Mouse (Mus musculus) heart, postnatal 14 days (tissue): Measurements from ENCODE around the gene Gm21915. TPM values are rescaled to one million over a fixed set of nuclear protein-coding genes. Genes with fewer than 3 reads are reported as not detected.

ENCODE experiments used
- DNase-seq, 2 experiments: peaks; one replicate each; pipeline ENCODE4 v3.0.0; 2021 to 2022
- intact Hi-C: fragments of 180-260 bp; cut with DNase I; formaldehyde crosslinking; loops from one replicate; pipeline ENCODE4 v1.15.1; 2025
- total RNA-seq, 2 experiments: library from RNA; stranded (reverse); gene quantifications; 2 replicates each; pipeline ENCODE4 v1.2.3; 2021

The Gm21915 gene
- total RNA-seq, 2 experiments from 2014 or later: not detected

DNA sequence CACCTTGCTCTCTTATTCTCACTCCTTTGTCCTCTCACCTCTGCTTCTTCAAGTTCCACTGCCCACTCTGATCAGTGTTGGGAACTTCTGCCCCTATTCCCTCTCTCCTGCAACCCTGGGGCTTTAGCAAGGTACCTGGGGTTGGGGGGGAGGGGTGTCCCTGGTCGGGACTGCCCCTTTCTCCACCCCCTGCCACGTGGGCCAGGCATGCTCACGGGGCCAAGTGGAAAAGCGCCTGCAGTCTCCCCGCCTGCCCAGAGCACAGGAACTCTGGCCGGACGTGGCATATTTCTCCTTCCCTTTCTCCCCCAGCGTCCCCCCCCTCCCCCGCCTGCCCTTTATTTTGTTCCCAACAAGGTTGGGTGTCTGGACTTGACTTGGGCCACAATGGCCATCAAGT is 17.7 kb upstream of the Gm21915 start:
- intact Hi-C loops: no loop called here
- DNase-seq: no peak

DNA sequence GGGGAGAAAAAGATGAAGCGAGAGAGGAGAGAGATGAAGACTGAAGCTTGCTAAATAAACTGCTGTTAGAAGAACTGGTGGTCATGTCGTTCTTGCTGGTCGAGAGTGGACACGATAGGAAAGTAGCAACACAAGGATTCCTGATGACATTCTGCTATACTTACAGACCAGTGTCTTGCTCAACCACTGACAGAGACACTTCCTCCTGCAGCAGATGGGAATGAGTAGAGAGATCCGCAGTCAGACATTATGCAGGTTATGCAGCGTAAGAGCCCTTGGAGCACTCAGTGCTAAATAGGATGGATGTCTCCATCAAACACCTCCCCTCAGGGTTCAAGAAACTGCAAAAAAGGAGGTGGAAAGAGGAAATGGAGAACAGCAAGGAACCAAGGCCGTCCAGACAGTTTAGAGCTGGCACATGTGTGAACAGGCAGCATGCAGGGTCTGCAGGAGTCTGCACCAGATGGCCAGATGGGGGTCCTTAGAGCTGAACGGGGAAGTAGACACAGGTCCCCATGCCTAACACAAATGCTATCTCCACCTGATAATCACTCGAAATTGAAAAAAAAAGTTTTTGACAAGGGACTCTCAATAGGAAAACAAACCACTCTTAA is 4.1 kb upstream of the Gm21915 start:
- DNase-seq: no peak
- intact Hi-C loops: no loop called here

DNA sequence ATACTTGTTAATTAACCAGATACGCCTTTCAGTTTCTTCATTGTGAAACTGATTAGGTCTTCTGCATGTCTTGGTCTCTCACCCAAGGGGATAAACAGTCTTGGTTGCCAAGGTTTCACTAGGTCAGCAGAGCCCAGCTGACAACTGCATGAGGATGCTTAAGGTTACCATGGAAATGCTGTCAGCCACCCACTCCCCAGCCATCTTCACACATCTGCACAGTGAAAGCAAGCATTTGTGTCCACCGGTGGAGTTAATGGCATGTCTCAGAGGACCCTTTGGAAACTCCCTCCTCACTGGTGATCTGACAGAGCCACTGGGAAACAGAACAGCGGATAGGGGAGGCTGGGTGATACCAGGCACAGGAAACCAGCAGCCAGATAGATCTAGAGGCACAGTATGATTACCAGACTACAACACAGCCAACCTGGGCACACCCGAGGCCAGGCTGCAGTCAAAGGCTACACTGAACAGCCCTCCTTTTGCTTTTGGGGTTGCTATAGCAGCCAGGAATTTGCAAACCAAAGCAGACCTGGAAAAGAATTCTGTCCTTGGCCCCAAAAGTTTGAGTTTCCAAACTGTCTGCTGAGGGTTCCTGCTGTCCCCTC is 1.0 kb downstream of the Gm21915 start:
- intact Hi-C loops: no loop called here
- no peak for DNase-seq

DNA sequence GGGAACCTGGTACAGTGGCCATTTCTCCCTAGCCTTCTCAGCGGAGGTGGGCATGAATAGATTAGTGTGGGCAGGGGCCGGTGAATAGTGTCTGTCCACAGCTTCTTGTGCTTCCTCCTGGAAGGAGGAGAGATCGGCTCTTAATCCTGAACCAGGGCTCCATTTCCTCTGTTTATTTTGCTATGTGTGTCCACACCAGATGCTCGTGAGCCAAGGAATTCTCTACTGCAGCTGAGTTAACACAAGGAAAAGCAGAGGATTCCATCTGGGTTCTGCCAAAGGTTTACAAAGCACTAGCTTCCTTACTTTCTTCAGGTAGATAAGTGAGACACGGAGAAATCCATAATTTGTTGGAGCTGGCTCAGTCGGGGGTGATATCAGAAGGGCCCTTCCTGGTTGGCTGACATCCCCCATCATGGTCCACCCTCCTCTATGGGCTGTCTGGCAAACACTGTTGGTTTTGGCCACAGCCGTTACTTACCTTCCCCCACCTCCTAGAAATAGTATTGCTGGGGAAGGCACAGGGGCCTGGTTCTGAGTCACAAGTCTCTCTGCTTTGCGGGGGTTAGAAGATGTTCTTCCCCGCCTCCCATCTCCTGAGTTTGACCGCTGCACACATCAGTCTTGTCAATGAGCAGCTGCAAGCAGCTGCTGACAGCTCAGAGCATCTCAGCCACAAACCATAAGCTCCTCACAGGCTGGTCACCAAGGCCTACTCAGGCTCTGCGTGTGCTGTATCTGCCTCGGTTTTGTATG is 5.0 kb downstream of the Gm21915 start:
- intact Hi-C loops: loop anchor here (5.0 kb wide), 1 partner anchor 42 kb away; no protein-coding TSS in a partner anchor
- no peak for DNase-seq

DNA sequence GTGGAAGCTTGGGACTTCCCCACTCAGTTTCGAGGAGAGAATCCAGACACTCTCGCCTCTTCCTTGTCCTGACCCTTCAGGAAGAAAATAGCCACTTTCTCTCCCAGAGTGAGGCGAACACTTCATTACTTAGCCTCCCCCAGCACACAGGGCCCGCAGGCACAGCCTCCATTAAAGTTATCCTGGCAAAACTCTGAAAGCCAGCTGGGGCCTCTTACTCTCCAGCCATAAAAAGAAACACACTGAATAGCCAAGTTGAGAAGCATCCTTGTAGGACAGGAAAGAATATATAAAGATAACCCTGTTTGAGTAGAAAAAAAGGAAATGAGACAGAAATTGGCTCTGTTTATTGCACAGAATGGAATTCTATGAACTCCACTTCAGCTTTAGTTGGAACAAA is 8.2 kb downstream of the Gm21915 start:
- intact Hi-C loops: loop anchor here (5.0 kb wide), 1 partner anchor 39 kb away; no protein-coding TSS in a partner anchor
- DNase-seq: no peak

DNA sequence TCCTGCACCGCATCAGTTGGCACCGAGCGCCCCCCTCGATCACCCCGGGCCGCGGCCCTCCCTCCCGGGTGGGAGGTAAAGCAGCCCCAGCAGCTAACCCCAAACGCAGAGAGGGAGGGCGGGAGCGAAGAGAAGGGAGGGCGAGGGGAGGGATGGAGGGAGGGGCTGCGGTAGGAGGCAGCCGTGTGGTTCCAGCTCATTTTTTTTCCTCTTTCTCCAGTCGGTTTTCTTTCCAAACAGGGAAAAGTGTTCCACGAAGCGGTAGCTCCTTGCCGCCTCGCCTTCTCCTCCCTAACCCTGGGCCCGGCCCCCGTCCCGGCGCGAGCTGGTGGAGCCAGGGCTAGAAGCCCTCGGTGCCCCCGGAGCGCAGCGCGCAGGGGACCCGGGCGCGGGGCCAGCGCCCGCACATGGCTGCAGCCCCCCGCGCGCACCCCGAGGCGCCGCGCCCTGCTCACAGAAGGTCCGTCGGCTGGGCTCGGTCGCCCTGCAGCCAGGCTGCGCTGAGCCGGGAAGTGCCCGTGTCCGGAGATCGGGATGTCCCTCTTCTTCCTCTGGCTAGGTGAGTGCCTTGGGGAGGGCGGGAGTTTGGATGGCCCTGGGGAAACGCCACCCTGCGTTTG is 15.5 kb downstream of the Gm21915 start, which contains the start of gene Clmp:
Gene Clmp (plus strand): TSS at position 162 of the 620 bp plus-strand sequence.
- peak in 1 of 2 experiments; percentile 32 for DNase-seq
- intact Hi-C loops: no loop called here

DNA sequence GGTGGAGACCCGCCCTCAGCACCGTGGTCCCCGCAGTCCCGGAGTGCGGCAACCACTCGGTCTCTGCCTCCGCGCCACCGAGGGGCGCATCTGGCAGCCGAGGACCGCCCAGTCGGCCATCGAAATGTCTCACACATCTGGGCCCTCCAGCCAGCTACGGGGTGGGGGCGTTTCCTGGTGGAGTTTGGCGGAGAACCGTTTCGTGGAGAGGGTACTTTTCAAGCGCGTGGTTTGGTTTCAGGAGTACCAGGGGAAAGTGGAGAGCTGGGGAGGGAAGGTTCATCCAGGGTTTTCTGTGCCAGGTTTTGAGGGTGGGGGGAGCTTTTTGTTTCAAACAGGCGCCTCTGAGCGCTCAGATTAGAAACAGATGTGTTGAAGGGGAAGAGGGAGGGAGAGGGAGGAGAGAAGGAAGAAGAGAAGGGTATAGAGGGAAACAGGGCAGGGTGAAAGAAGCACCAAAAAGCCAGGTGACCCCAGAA is 16.0 kb downstream of the Gm21915 start:
- DNase-seq: peak; percentile 27 to 37
- intact Hi-C loops: no loop called here

DNA sequence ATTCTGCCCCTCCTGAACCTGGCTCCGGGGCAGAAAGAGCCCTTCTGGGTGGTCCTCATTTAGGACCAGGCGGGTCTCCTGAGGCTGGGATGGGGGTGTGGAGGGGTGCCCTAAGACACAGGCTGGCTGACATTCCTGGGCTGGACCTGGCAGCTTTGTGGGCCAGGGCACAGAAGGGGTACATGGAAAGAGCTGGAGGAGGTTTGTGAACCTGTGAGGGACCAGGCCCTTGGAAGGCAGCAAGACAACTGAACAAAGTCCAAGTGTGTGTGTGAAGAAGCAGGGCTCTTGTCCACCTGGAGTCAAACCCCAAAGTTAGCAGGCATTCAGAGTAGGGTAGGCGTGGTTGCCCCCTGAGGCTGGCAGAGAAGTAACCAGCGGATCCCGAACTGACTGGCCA is 16.6 kb downstream of the Gm21915 start:
- intact Hi-C loops: no loop called here
- no peak for DNase-seq

DNA sequence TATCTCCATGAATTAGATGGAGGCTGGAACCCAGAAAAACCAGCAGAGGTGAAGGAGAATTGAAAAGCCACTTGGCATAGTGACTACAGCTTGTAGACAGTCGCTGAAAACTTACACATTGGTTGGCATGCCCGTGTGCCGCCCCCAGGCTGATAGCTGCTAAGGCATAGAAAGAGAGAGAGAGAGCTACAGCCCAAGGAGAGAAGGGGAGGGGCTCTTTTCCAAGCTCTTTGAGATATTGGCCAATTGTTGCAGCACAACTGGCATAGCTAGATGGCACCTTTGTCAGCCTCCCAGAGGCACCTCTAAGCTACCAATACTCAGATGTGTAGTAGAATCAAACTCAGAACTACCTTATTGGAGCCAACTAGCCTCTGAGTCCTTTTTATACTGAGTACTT is 17.1 kb downstream of the Gm21915 start:
- intact Hi-C loops: no loop called here

DNA sequence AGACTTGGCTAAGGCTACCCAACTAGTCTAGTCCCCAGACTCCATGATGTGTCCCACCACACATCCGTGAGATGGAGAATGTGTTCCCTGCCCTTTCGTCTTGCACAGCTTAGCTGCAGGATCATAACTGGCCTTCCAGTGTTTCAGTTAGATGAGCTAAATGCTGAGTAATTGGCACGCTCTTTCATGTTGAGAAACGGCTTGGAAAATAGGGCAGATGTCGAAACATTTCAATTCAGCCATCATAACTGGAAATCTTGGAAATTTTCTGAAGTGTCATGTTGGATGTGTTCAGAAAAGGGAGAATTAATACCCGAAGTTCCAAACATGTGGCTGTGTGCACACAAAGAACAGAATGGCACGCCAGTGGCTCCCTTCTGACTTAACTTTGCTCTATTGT is 20.1 kb downstream of the Gm21915 start:
- intact Hi-C loops: no loop called here
- no peak for DNase-seq

More for the DNA sequence above, 17.1 kb downstream of the Gm21915 start:
- no peak for DNase-seq

DNA sequence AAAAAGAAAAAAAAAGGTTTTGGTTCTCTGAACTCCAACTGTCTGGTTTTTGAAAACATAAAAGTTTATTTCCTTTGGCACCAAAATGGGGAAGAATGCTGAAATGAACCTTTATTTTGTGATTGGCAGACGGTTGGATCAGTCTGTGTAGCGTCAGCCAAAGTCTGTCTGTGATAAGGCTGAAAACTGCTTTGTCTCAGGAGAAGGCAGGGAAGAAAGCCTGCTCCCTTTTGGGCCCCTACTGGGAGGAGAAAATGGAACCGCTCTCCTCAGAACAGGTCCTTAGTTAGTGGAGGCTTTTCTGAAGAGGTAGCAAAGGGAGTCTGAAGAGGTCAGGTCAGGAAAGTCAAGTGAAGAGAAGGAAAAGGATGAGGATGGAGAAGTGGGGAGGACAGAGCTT is 22.6 kb downstream of the Gm21915 start:
- intact Hi-C loops: no loop called here
- DNase-seq: no peak

DNA sequence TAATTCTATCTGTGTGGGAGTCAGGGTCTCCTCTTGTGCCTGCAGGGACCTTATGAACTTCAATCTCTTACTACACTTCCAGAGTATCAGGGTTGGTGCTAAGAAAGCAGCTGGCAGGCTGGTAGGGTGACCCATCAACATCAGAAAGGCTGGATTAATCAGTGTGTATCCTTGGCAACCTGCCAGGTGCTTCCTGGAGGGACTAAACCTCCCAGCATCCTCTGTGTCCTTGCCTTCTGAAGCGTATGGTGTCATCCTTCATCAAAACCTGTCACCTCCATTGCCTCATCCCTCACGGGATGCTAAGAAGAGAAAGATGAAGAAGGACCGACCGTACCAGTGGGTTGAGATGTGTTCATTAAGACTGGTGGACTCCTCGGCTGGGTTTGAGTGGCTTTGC is 23.4 kb downstream of the Gm21915 start:
- no peak for DNase-seq
- intact Hi-C loops: no loop called here

DNA sequence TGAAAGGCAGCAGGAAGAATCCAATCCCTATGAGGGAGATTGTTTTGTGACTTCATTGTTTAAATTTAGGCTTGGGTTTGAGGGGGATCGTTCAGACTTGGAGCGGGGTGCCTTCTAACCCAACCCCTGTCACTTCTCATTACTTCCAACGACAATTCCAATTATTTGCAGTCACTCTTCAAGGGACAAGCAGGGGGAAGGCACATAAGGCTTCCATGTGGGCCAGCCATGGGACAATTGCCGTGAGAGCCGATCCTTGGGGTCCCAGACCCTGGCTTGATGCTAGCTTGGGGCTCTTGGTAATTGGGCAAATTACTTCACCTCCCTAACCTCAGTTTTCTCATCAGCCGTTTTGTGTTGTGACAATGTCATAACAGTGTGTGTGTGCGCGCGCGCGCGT is 23.9 kb downstream of the Gm21915 start:
- intact Hi-C loops: no loop called here
- DNase-seq: no peak

DNA sequence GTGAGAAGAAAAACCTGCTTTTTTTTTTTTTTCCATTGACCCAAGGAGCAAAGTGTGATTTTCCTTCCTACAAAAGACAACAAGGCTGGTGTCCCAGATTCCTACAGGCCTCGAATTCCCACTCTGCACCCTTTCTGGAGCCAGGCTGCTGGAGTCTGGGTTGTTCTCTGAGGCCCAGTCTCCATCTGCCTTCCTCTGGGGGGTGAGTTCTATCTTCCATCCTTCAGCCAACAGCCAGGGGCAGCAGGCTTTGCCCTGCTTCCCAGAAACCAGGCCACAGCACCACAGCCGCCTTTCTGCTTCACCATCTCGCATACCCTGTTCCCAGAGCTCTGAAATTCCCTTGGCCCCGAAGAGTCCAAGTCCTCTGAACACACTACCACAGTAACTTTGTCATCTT is 25.7 kb downstream of the Gm21915 start:
- DNase-seq: no peak
- intact Hi-C loops: no loop called here

DNA sequence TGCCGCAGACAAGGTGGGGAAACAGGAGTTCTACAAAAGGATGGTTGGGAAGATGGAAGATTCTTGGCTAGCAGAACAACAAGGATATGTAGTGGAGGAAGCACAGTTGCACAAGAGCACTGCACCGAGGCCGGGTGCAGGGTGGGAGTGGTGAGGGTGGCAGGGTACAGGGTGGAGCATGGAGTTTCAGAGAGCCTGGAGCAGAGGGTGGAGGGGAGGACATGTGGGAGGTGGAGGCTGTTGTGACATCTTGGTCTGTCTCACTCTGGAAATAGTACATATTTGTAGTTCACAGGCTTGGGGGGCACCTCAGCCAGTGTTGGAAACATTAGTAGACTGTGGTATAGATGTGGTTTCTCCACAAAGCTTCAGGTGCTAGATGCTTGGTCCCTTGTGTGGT is 28.8 kb downstream of the Gm21915 start:
- DNase-seq: no peak
- intact Hi-C loops: no loop called here

DNA sequence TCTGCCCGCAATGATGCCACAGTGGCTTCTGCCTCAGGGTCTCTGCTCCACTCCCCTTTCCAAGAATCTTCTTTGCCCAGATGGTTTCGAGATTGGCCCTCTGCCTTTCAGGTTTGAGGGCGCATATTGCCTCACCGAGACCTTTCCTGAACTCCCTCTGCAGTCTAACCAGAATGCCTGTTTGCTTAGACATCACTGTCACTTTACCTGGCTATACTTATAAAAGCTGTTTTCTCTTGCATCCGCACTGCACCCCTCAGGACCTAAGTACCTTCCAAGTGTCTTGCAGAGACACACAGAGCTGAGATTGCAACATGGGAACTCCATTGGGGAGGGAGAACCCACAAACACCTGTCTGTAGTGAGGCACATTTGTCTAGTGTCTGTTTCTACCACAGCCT is 29.8 kb downstream of the Gm21915 start:
- intact Hi-C loops: no loop called here
- no peak for DNase-seq

DNA sequence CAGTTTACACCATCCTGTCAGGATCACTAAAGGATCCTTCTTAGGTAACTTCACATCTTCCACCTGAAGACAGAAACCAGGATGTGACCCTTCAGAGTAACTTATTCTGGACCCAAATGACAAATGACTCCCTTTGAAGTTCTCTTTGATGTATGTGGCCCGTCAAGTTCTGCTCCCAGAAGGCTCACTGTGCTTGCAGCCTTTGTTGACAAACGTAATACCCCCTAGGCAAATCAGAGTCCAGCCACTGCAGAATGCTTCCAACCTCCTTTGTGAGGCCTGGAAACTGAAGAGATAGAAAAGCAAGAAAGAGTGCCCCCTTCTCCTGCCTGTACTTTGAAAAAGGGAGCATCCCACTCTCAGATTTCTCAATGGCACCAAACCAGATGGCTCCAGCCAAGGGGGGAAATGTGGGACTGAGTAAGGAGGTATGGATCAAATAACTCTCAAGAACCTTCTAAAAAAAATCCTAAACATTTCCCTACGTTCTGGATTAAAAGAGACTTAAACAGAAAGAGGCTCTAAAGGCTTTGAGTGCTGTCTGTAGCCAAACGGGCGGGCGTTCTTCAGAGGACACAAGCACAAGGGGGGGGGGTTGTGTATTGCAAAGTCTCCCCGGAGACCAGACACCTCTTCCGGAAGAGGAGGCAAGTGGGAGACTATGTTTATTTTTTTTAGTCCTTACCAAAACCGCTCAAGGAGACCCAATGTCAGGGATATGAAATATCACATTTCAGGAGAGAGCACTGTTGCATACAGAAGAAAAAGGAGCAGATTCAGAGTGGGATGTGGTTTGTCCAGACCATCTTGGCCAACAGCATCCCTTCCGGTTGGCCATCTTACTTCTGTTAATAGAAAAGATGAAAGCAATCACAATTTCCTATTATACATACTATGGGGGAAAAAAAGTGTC is 34.2 kb downstream of the Gm21915 start:
- no peak for DNase-seq
- intact Hi-C loops: no loop called here

DNA sequence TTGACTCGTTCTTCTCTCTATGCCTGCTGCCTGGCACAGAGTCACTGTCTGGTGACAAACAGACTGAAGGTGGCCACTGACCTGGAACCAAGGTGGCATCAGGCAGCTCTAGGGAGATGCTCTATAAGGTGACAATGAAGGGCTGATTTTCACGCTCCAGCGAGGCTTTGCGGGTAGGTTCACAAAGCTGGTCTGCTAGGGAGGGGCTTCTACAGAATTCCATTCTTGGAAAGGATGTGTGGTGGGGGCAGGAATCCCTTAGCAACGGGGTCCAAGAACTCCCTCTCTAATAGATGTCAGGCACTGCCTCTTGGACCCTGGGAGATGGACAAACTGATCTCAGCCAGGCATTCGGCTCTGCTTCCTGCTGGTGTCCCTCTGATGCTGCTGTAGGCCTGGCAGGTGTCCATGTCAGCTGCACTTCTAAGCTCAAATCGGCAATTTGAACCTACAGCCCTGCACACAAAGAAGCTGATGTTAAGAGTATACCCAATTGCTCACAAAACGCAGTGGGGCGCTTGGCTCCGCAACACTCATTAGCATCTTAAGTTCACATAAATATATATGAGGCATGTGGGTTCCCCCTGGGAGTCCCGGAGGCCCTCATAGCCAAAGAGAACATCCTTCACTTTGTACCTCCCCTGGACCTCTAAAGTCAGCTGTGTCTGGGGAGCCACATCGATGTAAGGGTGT is 38.2 kb downstream of the Gm21915 start:
- intact Hi-C loops: no loop called here
- DNase-seq: no peak

DNA sequence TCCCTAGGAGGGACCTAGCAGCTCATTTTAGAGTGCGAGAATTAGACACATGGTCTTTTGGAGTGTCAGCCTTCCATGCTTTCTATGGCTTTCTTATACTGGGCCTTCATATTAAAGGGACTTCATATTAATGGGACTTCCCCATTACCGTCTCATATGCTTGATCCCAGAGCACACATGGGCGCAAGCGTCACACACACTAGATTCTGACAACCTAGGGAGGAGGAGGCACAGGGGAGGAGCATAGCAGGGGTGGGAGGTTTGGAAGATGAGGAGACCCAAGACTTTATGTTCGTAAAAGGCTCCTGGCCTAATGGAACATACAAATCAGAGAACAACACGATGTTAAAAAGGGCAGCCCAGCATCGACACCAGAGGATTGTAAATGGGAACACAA is 38.7 kb downstream of the Gm21915 start:
- intact Hi-C loops: no loop called here
- no peak for DNase-seq

DNA sequence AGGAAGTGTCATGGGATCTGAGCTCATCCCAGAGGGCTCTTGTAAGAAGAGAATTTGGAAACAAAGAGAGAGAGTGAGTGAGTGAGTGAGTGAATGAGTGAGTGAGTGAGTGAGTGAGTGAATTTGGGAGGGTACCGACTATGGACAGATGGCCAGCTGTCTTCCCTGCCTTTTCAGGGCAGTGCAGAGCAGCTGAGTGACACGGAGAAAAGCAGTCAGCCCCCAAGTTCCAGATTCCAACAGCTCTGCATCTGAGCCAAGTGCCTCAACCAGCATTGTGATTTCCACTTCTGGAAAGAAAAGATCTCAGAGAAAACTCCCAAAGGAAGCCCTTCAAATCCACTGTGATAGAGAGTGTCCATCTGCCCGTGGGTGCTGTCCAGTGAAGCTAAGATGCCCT is 39.2 kb downstream of the Gm21915 start:
- intact Hi-C loops: no loop called here
- no peak for DNase-seq
